Mouse (Mus musculus): ENCODE results near the gene Lamc1. TPM values are rescaled to one million over a fixed set of nuclear protein-coding genes. Genes with fewer than 3 reads are reported as not detected.

Gene Lamc1
- total and polyA plus RNA-seq, 3 experiments: 13.1 to 174 (median 32.4) TPM

- H3K27me3 ChIP-seq (ENCODE audit: control insufficient read depth in 1 of 2, insufficient read depth in 2 of 2, low read length in 2 of 2): no peaks in the 10 kb centered on the region
- H3K9me3 ChIP-seq (replicated peaks; ENCODE audit: insufficient read depth, low read length): no peaks in the 10 kb centered on the region
- H3K36me3 ChIP-seq (ENCODE audit: control insufficient read depth in 1 of 2, insufficient read depth in 2 of 2, low read length in 2 of 2): no peaks in the 10 kb centered on the region; a peak in 2 of 4 replicates
- no peak for DNase-seq (ENCODE audit: low read depth, low spot score)
- H3K9ac ChIP-seq (ENCODE audit: control insufficient read depth, low read depth, low read length, poor library complexity, severe bottlenecking): no peak overlapping the region
- H3K4me3 ChIP-seq (ENCODE audit: control insufficient read depth in 1 of 2, insufficient read depth in 1 of 2, low read depth in 2 of 2, low read length in 2 of 2): no peak overlapping the region
- H3K79me2 ChIP-seq (ENCODE audit: control insufficient read depth, insufficient read depth, low read length, poor library complexity): no peaks in the 10 kb centered on the region
- TF ChIP-seq MAFK (IDR thresholded peaks at IDR 0.05; ENCODE audit: borderline replicate concordance, low read depth, low read length): no peak
- TF ChIP-seq MYC (IDR thresholded peaks at IDR 0.05; ENCODE audit: low read depth, low read length): no peak
- no peak for TF ChIP-seq POLR2AphosphoS2 (IDR thresholded peaks at IDR 0.05; ENCODE audit: low read length)
- TF ChIP-seq MYB (IDR thresholded peaks at IDR 0.05; ENCODE audit: low read depth, low read length): no peak
- no peak for TF ChIP-seq SMC3 (IDR thresholded peaks at IDR 0.05; ENCODE audit: low read depth, low read length)
- TF ChIP-seq ETS1 (IDR thresholded peaks at IDR 0.05; ENCODE audit: low read depth, low read length): no peak
- no peak for TF ChIP-seq RAD21 (IDR thresholded peaks at IDR 0.05; ENCODE audit: low read depth, low read length)
- no peak for TF ChIP-seq CHD1 (IDR thresholded peaks at IDR 0.05; ENCODE audit: low read depth, low read length)
- TF ChIP-seq MEF2A (IDR thresholded peaks at IDR 0.05; ENCODE audit: extremely low read depth, insufficient replicate concordance, low read depth, low read length, poor library complexity, severe bottlenecking): no peak
- TF ChIP-seq NRF1 (IDR thresholded peaks at IDR 0.05; ENCODE audit: insufficient read depth, low read depth, low read length, poor library complexity, severe bottlenecking): no peak
- TF ChIP-seq JUND (IDR thresholded peaks at IDR 0.05; ENCODE audit: low read depth, low read length): no peak
- TF ChIP-seq TBP (IDR thresholded peaks at IDR 0.05; ENCODE audit: low read depth, low read length): no peak
- TF ChIP-seq TAL1 (IDR thresholded peaks at IDR 0.05; ENCODE audit: low read length): no peak
- no peak for TF ChIP-seq KAT2A (conservative IDR thresholded peaks at IDR 0.05; ENCODE audit: low read depth, low read length)
- no peak overlapping the region for H3K27ac ChIP-seq (ENCODE audit: control insufficient read depth, low read depth, low read length)
- H3K4me1 ChIP-seq (ENCODE audit: control insufficient read depth in 1 of 2, insufficient read depth in 2 of 2, low read length in 2 of 2): no peaks in the 10 kb centered on the region
These were observed 91.2 kb downstream of the Lamc1 start for GRCm38 (mm10) chr1:153241346-153241745.

- H3K27me3 ChIP-seq (ENCODE audit: control insufficient read depth in 1 of 2, insufficient read depth in 2 of 2, low read length in 2 of 2): no peaks in the 10 kb centered on the region
- DNase-seq (ENCODE audit: low read depth, low spot score): no peak
- no peak overlapping the region for H3K4me3 ChIP-seq (ENCODE audit: control insufficient read depth in 1 of 2, insufficient read depth in 1 of 2, low read depth in 2 of 2, low read length in 2 of 2)
- H3K79me2 ChIP-seq (ENCODE audit: control insufficient read depth, insufficient read depth, low read length, poor library complexity): no peaks in the 10 kb centered on the region
- no peaks in the 10 kb centered on the region for H3K9me3 ChIP-seq (replicated peaks; ENCODE audit: insufficient read depth, low read length)
- no peak overlapping the region for H3K9ac ChIP-seq (ENCODE audit: control insufficient read depth, low read depth, low read length, poor library complexity, severe bottlenecking)
- TF ChIP-seq NRF1 (IDR thresholded peaks at IDR 0.05; ENCODE audit: insufficient read depth, low read depth, low read length, poor library complexity, severe bottlenecking): no peak
- peaks cover 0 to 2% of the 10 kb centered on the region in 2 experiments; a peak in 2 of 4 replicates for H3K36me3 ChIP-seq (ENCODE audit: control insufficient read depth in 1 of 2, insufficient read depth in 2 of 2, low read length in 2 of 2)
- no peak overlapping the region for H3K27ac ChIP-seq (ENCODE audit: control insufficient read depth, low read depth, low read length)
- no peaks in the 10 kb centered on the region for H3K4me1 ChIP-seq (ENCODE audit: control insufficient read depth in 1 of 2, insufficient read depth in 2 of 2, low read length in 2 of 2)
These were observed 97.0 kb downstream of the Lamc1 start for GRCm38 (mm10) chr1:153235576-153235975.

GRCm38 (mm10) chr1:153231681-153232080 lies 100.9 kb downstream of the Lamc1 start:
- no peak overlapping the region for H3K27ac ChIP-seq (ENCODE audit: control insufficient read depth, low read depth, low read length)
- no peaks in the 10 kb centered on the region for H3K27me3 ChIP-seq (ENCODE audit: control insufficient read depth in 1 of 2, insufficient read depth in 2 of 2, low read length in 2 of 2)
- TF ChIP-seq RCOR1 (IDR thresholded peaks at IDR 0.05; ENCODE audit: low read depth, low read length) (no peak), SIN3A (IDR thresholded peaks at IDR 0.05; ENCODE audit: low read length) (no peak), POLR2AphosphoS2 (IDR thresholded peaks at IDR 0.05; ENCODE audit: low read length) (no peak)
- H3K4me3 ChIP-seq (ENCODE audit: control insufficient read depth in 1 of 2, insufficient read depth in 1 of 2, low read depth in 2 of 2, low read length in 2 of 2): no peak overlapping the region
- no peaks in the 10 kb centered on the region for H3K9me3 ChIP-seq (replicated peaks; ENCODE audit: insufficient read depth, low read length)
- DNase-seq (ENCODE audit: low read depth, low spot score): no peak
- no peaks in the 10 kb centered on the region for H3K79me2 ChIP-seq (ENCODE audit: control insufficient read depth, insufficient read depth, low read length, poor library complexity)
- H3K36me3 ChIP-seq (ENCODE audit: control insufficient read depth in 1 of 2, insufficient read depth in 2 of 2, low read length in 2 of 2): peaks cover 0 to 6% of the 10 kb centered on the region in 2 experiments; a peak in 2 of 4 replicates
- H3K9ac ChIP-seq (ENCODE audit: control insufficient read depth, low read depth, low read length, poor library complexity, severe bottlenecking): no peak overlapping the region
- no peaks in the 10 kb centered on the region for H3K4me1 ChIP-seq (ENCODE audit: control insufficient read depth in 1 of 2, insufficient read depth in 2 of 2, low read length in 2 of 2)

Measured in MEL (cell line).